In genomic region chr16:10967756-10968155, GRCm38 (mm10) we compare ENCODE assay signal across 20 mouse cellular contexts.
DNase-seq lines count a peak whose midpoint lies in the region; ATAC-seq and TF ChIP-seq lines count a peak whose summit lies in the region.
"Had no signal": no experiment of that assay in that cellular context is flagged by ENCODE, and none has a peak within 500 bp of the region (broad histone marks: within the 10 kb centered on the region; RNA-seq: fewer than 3 reads in every experiment).

No protein-coding gene starts in this region.

- ATAC-seq in kidney, embryonic 16.5 days (ENCODE audit: low FRiP score, low TSS enrichment), result no peak
- no peak for ATAC-seq in liver, postnatal 0 days
- no peak for ATAC-seq in liver, embryonic 11.5 days (replicated peaks; ENCODE audit: low FRiP score)
- ATAC-seq in midbrain, embryonic 13.5 days, result no peak
- ATAC-seq: activated CD4-positive, CD25-positive, alpha-beta regulatory T cell, adult 4 months; forebrain, embryonic 13.5 days; forebrain, embryonic 15.5 days; forebrain, postnatal 0 days had no signal

- H3K36me3 ChIP-seq in kidney, adult 2 months (ENCODE audit: control insufficient read depth, insufficient read depth, low read length), result no peaks in the 10 kb centered on the region
- peaks cover 23% of the 10 kb centered on the region for H3K36me3 ChIP-seq in kidney, embryonic 16.5 days (ENCODE audit: insufficient read depth, low read length)
- peaks cover 32% of the 10 kb centered on the region for H3K36me3 ChIP-seq in liver, postnatal 0 days (replicated peaks; ENCODE audit: insufficient read depth, low read length)
- no peaks in the 10 kb centered on the region; the same call in 1 of the 2 replicates for H3K36me3 ChIP-seq in liver, embryonic 11.5 days (ENCODE audit: control insufficient read depth, insufficient read depth, low read length)
- peaks cover 14% of the 10 kb centered on the region for H3K36me3 ChIP-seq in midbrain, embryonic 13.5 days
- H3K36me3 ChIP-seq: forebrain, embryonic 15.5 days; G1E had no signal

- H3K9me3 ChIP-seq in kidney, embryonic 16.5 days (ENCODE audit: low read length), result no peaks in the 10 kb centered on the region
- H3K9me3 ChIP-seq in liver, postnatal 0 days (ENCODE audit: low read length), result no peaks in the 10 kb centered on the region
- no peaks in the 10 kb centered on the region for H3K9me3 ChIP-seq in liver, embryonic 11.5 days (ENCODE audit: control insufficient read depth, low read length)
- H3K9me3 ChIP-seq in midbrain, embryonic 13.5 days, result no peaks in the 10 kb centered on the region
- H3K9me3 ChIP-seq: embryonic facial prominence, embryonic 10.5 days; embryonic facial prominence, embryonic 12.5 days; forebrain, embryonic 13.5 days; forebrain, embryonic 15.5 days; G1E had no signal

- 77% methylated on average over 7 of the region's 7 CpGs for WGBS in kidney, adult 2 months
- 88% methylated on average over 7 of the region's 7 CpGs for WGBS in kidney, embryonic 16.5 days
- 65% methylated on average over 7 of the region's 7 CpGs for WGBS in liver, postnatal 0 days (ENCODE audit: insufficient replicate concordance)
- WGBS in liver, embryonic 11.5 days, result 83% methylated on average over 7 of the region's 7 CpGs
- WGBS in midbrain, embryonic 13.5 days, result 90% methylated on average over 7 of the region's 7 CpGs

- H3K27ac ChIP-seq in kidney, adult 2 months (ENCODE audit: insufficient read depth, low read depth, low read length), result peak overlapping the region; percentile 24
- no peak overlapping the region for H3K27ac ChIP-seq in kidney, embryonic 16.5 days (ENCODE audit: low read length)
- H3K27ac ChIP-seq in liver, postnatal 0 days (ENCODE audit: low read depth), result peak overlapping the region; percentile 16; the same call in 1 of the 2 replicates
- H3K27ac ChIP-seq in liver, embryonic 11.5 days (ENCODE audit: low read depth, low read length), result no peak overlapping the region
- H3K27ac ChIP-seq in midbrain, embryonic 13.5 days, result no peak overlapping the region
- H3K27ac ChIP-seq: embryonic facial prominence, embryonic 10.5 days; embryonic facial prominence, embryonic 12.5 days; forebrain, embryonic 13.5 days; forebrain, embryonic 15.5 days had no signal

- H3K4me1 ChIP-seq in kidney, adult 2 months (ENCODE audit: control insufficient read depth, insufficient read depth, low read length), result peaks cover 18% of the 10 kb centered on the region
- H3K4me1 ChIP-seq in kidney, embryonic 16.5 days (ENCODE audit: insufficient read depth, low read length), result peaks cover 10% of the 10 kb centered on the region; the same call in 1 of the 2 replicates
- H3K4me1 ChIP-seq in liver, postnatal 0 days (ENCODE audit: insufficient read depth), result peaks cover 56% of the 10 kb centered on the region
- H3K4me1 ChIP-seq in liver, embryonic 11.5 days (replicated peaks; ENCODE audit: control insufficient read depth, insufficient read depth, low read length), result peaks cover 4% of the 10 kb centered on the region
- no peaks in the 10 kb centered on the region; the same call in 1 of the 2 replicates for H3K4me1 ChIP-seq in midbrain, embryonic 13.5 days (replicated peaks)
- H3K4me1 ChIP-seq: forebrain, embryonic 13.5 days; forebrain, embryonic 15.5 days had no signal

- peak; percentile 32 to 36 for DNase-seq in cerebellum, postnatal 14 days
- no peak for DNase-seq in cerebellum, adult 9-10 months
- no peak for DNase-seq in kidney, adult 2 months
- DNase-seq in liver, postnatal 0 days, result no peak
- DNase-seq in liver, embryonic 11.5 days (ENCODE audit: low spot score), result no peak
- DNase-seq: adrenal gland, adult 8-10 months; adrenal gland, postnatal 14 days; adrenal gland, postnatal 36 days; cerebellum, adult 11-12 months; cerebellum, adult 2 months; forebrain, postnatal 0 days had no signal

- TF ChIP-seq CTCF in kidney, adult 2 months (conservative IDR thresholded peaks at IDR 0.05; ENCODE audit: insufficient read depth, insufficient read length, low read depth, low read length), result no peak
- no peak for TF ChIP-seq CTCF in liver, postnatal 0 days (IDR thresholded peaks at IDR 0.05; ENCODE audit: low read depth)

- no peak overlapping the region for H3K4me3 ChIP-seq in kidney, adult 2 months (ENCODE audit: insufficient read depth, low read depth, low read length)
- no peak overlapping the region for H3K4me3 ChIP-seq in kidney, embryonic 16.5 days (ENCODE audit: low read length)
- H3K4me3 ChIP-seq in liver, postnatal 0 days (ENCODE audit: low read depth, low read length), result no peak overlapping the region
- H3K4me3 ChIP-seq in liver, embryonic 11.5 days (ENCODE audit: low read depth, low read length), result no peak overlapping the region
- no peak overlapping the region for H3K4me3 ChIP-seq in midbrain, embryonic 13.5 days (replicated peaks)
- H3K4me3 ChIP-seq: embryonic facial prominence, embryonic 10.5 days; embryonic facial prominence, embryonic 12.5 days; forebrain, embryonic 13.5 days; forebrain, embryonic 15.5 days had no signal

- H3K9ac ChIP-seq in kidney, embryonic 16.5 days (replicated peaks; ENCODE audit: low read length), result no peak overlapping the region
- no peak overlapping the region for H3K9ac ChIP-seq in liver, postnatal 0 days (replicated peaks)
- H3K9ac ChIP-seq in liver, embryonic 11.5 days (ENCODE audit: low read depth, low read length), result no peak overlapping the region
- H3K9ac ChIP-seq in midbrain, embryonic 13.5 days (replicated peaks), result no peak overlapping the region
- H3K9ac ChIP-seq: embryonic facial prominence, embryonic 12.5 days; forebrain, embryonic 13.5 days; forebrain, embryonic 15.5 days; forebrain, postnatal 0 days had no signal

- TF ChIP-seq POLR2A in kidney, adult 2 months (IDR thresholded peaks at IDR 0.05; ENCODE audit: low read depth, low read length), result no peak

- no peaks in the 10 kb centered on the region for H3K27me3 ChIP-seq in kidney, adult 2 months (replicated peaks; ENCODE audit: control insufficient read depth, insufficient read depth, low read length)
- no peaks in the 10 kb centered on the region for H3K27me3 ChIP-seq in kidney, embryonic 16.5 days (ENCODE audit: insufficient read depth, low read length)
- no peaks in the 10 kb centered on the region for H3K27me3 ChIP-seq in liver, postnatal 0 days (ENCODE audit: insufficient read depth, low read length)
- H3K27me3 ChIP-seq in liver, embryonic 11.5 days (replicated peaks; ENCODE audit: control insufficient read depth, insufficient read depth, low read length), result no peaks in the 10 kb centered on the region
- H3K27me3 ChIP-seq in midbrain, embryonic 13.5 days, result no peaks in the 10 kb centered on the region
- H3K27me3 ChIP-seq: embryonic facial prominence, embryonic 12.5 days; forebrain, embryonic 13.5 days; forebrain, embryonic 15.5 days; Patski had no signal

- TF ChIP-seq EP300 in liver, postnatal 0 days (IDR thresholded peaks at IDR 0.05; ENCODE audit: low read depth), result no peak

- no peak overlapping the region for H3K4me2 ChIP-seq in kidney, embryonic 16.5 days (replicated peaks; ENCODE audit: low read depth, low read length)
- no peak overlapping the region for H3K4me2 ChIP-seq in liver, postnatal 0 days (ENCODE audit: low read depth, low read length)
- no peak overlapping the region for H3K4me2 ChIP-seq in liver, embryonic 11.5 days
- H3K4me2 ChIP-seq in midbrain, embryonic 13.5 days (replicated peaks), result no peak overlapping the region
- H3K4me2 ChIP-seq: embryonic facial prominence, embryonic 12.5 days; forebrain, embryonic 13.5 days; forebrain, embryonic 15.5 days had no signal

Comparison
In these comparisons a context has a peak if more than half of its experiments do, and no peak if none do; other contexts are left out.
1. DNase-seq: peak in cerebellum, postnatal 14 days (2 of 2); none in cerebellum, adult 9-10 months (single experiment), kidney, adult 2 months (single experiment), liver, postnatal 0 days (single experiment) and liver, embryonic 11.5 days (single experiment).
2. H3K27ac ChIP-seq: peak in kidney, adult 2 months (single experiment) and liver, postnatal 0 days (single experiment); none in kidney, embryonic 16.5 days (single experiment), liver, embryonic 11.5 days (single experiment) and midbrain, embryonic 13.5 days (single experiment).